Mouse (Mus musculus) limb, embryonic 10.5 days (tissue): ENCODE results near the gene Gmcl1. TPM values are rescaled to one million over a fixed set of nuclear protein-coding genes. Genes with fewer than 3 reads are reported as not detected.

Source experiments
- DNase-seq: peaks from one replicate; pipeline ENCODE4 v3.0.0-alpha.2; 2017; ENCODE audit warnings: low spot score
- H3K27ac ChIP-seq: fragments of 300-500 bp; sonication (generic); 2 replicates; pipeline ENCODE4 v1.5.1; 2016; ENCODE audit warnings: mild to moderate bottlenecking
- H3K27me3 ChIP-seq: fragments of 300-500 bp; sonication (generic); 2 replicates; pipeline ENCODE4 v1.6.1; 2016; ENCODE audit warnings: low read depth, mild to moderate bottlenecking; ENCODE audit not compliant: poor library complexity, severe bottlenecking
- H3K36me3 ChIP-seq: fragments of 300-500 bp; sonication (generic); 2 replicates; pipeline ENCODE4 v1.6.1; 2016; ENCODE audit warnings: mild to moderate bottlenecking, moderate library complexity
- H3K4me1 ChIP-seq: fragments of 300-500 bp; sonication (generic); 2 replicates; pipeline ENCODE4 v1.6.1; 2016
- H3K4me3 ChIP-seq: fragments of 300-500 bp; sonication (generic); 2 replicates; pipeline ENCODE4 v1.5.1; 2016; ENCODE audit warnings: mild to moderate bottlenecking, moderate library complexity
- H3K9me3 ChIP-seq: fragments of 300-500 bp; sonication (generic); replicated peaks from 2 replicates; pipeline ENCODE4 v1.6.1; 2016; ENCODE audit warnings: mild to moderate bottlenecking
- WGBS: fragments of 180-500 bp; shearing (Covaris S2); methylation state at CpG from one replicate; pipeline ENCODE4 v1.1.7; 2016; 5-methylcytosine and 5-hydroxymethylcytosine counted together
- polyA plus RNA-seq: library from polyadenylated mRNA; unstranded; fragments of >200 nt; fragmentation: Nextera tagmentation; extraction: Ambion mirVana; gene quantifications from 2 replicates; pipeline ENCODE4 v1.2.1, GENCODE M21; 2016

Gene Gmcl1
- polyA plus RNA-seq, result 34.1 and 39.0 TPM in 2 replicates

- H3K9me3 ChIP-seq, result no peaks in the 10 kb centered on the region
- H3K27ac ChIP-seq, result peak within 1 kb of the TSS; percentile 89
- peaks cover 21% of the 10 kb centered on the region for H3K4me1 ChIP-seq
- H3K36me3 ChIP-seq, result no peaks in the 10 kb centered on the region
- WGBS, result under 1% methylated on average over 59 of the region's 59 CpGs
- peak within 1 kb of the TSS; percentile 83 for H3K4me3 ChIP-seq
- H3K27me3 ChIP-seq, result no peaks in the 10 kb centered on the region
- peak; percentile 96 for DNase-seq
These were observed at the start of gene Gmcl1 for GRCm38 (mm10) chr6:86733183-86733876. Gmcl1 (minus strand) TSS chr6:86733383.

GRCm38 (mm10) chr6:86782342-86782741, 49.2 kb upstream of the Gmcl1 start:
- H3K9me3 ChIP-seq, result no peaks in the 10 kb centered on the region
- H3K36me3 ChIP-seq, result no peaks in the 10 kb centered on the region
- H3K27ac ChIP-seq, result no peak overlapping the region
- H3K27me3 ChIP-seq, result no peaks in the 10 kb centered on the region
- 86% methylated on average over 2 of the region's 3 CpGs for WGBS
- H3K4me3 ChIP-seq, result no peak overlapping the region
- H3K4me1 ChIP-seq, result peaks cover under 1% of the 10 kb centered on the region; the same call in 1 of the 2 replicates
- DNase-seq, result no peak

DNA sequence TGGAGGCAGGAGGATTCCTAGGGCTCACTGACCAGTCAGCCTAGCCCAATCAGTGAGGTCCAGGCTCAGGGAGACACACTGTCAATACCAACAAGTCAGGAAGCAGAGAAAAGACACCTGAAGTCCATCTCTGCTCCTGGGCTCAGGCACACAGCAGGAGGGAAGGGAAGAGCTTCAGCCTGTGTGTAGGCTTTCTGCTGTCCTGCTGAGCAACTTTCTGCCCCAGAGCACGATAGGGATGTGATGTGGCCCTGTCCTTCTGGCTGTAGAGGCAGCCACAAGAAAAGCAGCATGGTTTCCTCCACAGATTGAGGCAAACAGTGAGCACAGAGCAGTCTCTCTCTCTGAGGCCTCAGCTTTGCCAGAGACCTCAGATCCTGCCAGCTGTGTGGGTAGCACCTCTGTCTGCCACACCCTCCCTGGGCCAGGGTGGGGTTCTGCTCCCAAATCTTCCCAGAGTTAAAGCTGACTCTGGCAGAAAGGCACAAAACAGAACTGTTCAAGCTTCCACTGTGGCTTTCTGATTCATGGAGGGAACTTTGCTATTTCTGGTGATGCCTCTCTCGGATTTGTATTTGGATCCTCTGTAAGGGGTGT, 48.3 kb upstream of the Gmcl1 start:
- 50% methylated on average over 2 of the region's 2 CpGs for WGBS
- no peaks in the 10 kb centered on the region for H3K9me3 ChIP-seq

DNA sequence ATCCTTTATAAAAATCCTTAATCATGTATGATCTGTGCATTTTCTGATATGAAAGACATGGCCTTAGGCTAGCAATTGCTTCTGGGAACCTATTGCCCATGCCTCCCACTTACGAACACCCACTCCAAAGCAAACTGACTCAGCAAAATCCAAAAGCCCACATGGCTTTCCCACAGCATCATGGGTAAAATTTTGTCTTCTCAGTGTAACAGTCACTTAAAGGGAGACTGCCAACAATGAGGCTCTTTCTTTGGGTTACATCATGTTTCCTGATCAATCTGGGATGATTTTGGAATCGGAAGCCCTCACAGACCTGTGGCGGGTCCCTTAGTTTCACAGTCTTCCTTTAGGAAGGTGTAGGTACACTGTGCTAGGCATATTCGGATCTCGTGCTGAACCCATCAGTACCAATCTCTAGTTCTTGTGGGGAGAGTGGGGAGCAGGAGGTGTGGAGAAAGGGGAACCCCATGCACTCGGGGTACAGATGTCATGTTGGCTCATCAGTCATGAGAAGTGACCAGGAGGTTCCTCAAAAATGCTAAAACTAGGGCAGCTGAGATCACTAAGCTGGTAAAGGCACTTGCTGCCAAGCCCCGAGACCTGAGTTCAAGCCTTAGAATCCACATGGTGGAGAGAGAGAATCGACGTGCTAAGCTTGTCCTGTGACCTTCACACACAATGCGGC, 45.9 kb upstream of the Gmcl1 start:
- H3K4me3 ChIP-seq, result no peak overlapping the region
- H3K27ac ChIP-seq, result no peak overlapping the region
- no peaks in the 10 kb centered on the region for H3K9me3 ChIP-seq
- DNase-seq, result no peak
- no peaks in the 10 kb centered on the region for H3K27me3 ChIP-seq
- WGBS, result 91% methylated on average over 10 of the region's 10 CpGs
- H3K36me3 ChIP-seq, result no peaks in the 10 kb centered on the region
- H3K4me1 ChIP-seq, result peaks cover 10% of the 10 kb centered on the region

More for the DNA sequence above, 48.3 kb upstream of the Gmcl1 start:
- Histone ChIP-seq H3K27me3 (no peaks in the 10 kb centered on the region), H3K4me3 (no peak overlapping the region), H3K27ac (no peak overlapping the region), H3K36me3 (no peaks in the 10 kb centered on the region), H3K4me1 (peaks cover 9% of the 10 kb centered on the region)
- no peak for DNase-seq

GRCm38 (mm10) chr6:86777181-86777580, 44.0 kb upstream of the Gmcl1 start:
- Histone ChIP-seq H3K36me3 (no peaks in the 10 kb centered on the region), H3K4me1 (peaks cover 10% of the 10 kb centered on the region), H3K27me3 (no peaks in the 10 kb centered on the region), H3K27ac (no peak overlapping the region), H3K9me3 (no peaks in the 10 kb centered on the region), H3K4me3 (no peak overlapping the region)
- 71% methylated on average over 3 of the region's 3 CpGs for WGBS
- no peak for DNase-seq

GRCm38 (mm10) chr6:86776706-86777071, 43.5 kb upstream of the Gmcl1 start:
- peaks cover 10% of the 10 kb centered on the region for H3K4me1 ChIP-seq
- no peaks in the 10 kb centered on the region for H3K36me3 ChIP-seq
- DNase-seq, result no peak
- no peaks in the 10 kb centered on the region for H3K27me3 ChIP-seq
- no peak overlapping the region for H3K4me3 ChIP-seq
- no peaks in the 10 kb centered on the region for H3K9me3 ChIP-seq
- no peak overlapping the region for H3K27ac ChIP-seq
- WGBS, result 65% methylated on average over 4 of the region's 4 CpGs

GRCm38 (mm10) chr6:86776001-86776705, 43.0 kb upstream of the Gmcl1 start:
- 91% methylated on average over 8 of the region's 8 CpGs for WGBS
- no peak overlapping the region for H3K27ac ChIP-seq
- peaks cover 10% of the 10 kb centered on the region for H3K4me1 ChIP-seq
- DNase-seq, result no peak
- H3K36me3 ChIP-seq, result no peaks in the 10 kb centered on the region
- H3K4me3 ChIP-seq, result no peak overlapping the region
- no peaks in the 10 kb centered on the region for H3K9me3 ChIP-seq
- H3K27me3 ChIP-seq, result no peaks in the 10 kb centered on the region

DNA sequence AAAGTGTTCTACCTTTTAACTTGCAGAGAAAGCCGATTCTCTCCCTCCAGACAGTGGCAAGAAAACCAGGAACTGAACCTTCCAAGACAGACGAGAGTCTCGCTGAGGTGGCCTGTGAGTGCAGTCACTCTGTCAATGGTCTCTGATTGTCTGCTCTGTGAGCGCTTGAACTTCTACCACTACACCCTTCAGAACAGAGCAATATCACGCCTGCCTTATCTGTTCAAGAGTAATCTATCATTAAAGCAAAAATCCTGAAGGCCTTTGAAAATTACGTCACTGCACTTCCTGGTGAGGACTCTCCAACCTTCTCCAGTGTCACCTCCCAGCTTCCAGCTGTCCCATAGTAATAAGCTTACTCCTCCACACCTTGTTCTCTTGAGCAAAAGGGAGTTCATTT, 41.8 kb upstream of the Gmcl1 start:
- peaks cover 10% of the 10 kb centered on the region for H3K4me1 ChIP-seq
- H3K27ac ChIP-seq, result no peak overlapping the region
- no peaks in the 10 kb centered on the region for H3K9me3 ChIP-seq
- DNase-seq, result no peak
- H3K36me3 ChIP-seq, result no peaks in the 10 kb centered on the region
- no peaks in the 10 kb centered on the region for H3K27me3 ChIP-seq
- H3K4me3 ChIP-seq, result no peak overlapping the region
- 80% methylated on average over 6 of the region's 6 CpGs for WGBS

- Histone ChIP-seq H3K27ac (no peak overlapping the region), H3K4me1 (peaks cover 10% of the 10 kb centered on the region)
- 93% methylated on average over 4 of the region's 4 CpGs for WGBS
These were observed 40.6 kb upstream of the Gmcl1 start for GRCm38 (mm10) chr6:86773830-86774229.

DNA sequence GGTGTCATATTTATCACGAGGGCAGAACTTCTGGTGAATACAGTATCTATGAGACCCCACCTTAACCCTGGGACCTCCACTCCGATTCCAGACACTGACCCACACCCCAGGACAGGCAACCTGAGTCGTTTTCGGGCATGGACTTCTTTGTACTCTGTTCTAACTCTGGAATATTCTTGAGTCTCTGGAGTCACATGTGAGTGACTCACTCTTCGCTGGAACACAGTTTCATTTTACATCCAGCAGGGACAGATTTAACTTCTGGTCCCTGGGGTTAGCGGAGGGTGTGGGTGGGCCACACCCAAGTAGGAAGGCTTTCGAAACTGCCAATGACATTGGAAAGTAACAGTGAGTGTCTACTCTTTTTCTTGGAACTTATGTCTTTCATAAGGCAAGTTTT, 39.4 kb upstream of the Gmcl1 start:
- DNase-seq, result no peak
- Histone ChIP-seq H3K36me3 (no peaks in the 10 kb centered on the region), H3K9me3 (no peaks in the 10 kb centered on the region), H3K4me3 (no peak overlapping the region), H3K27me3 (no peaks in the 10 kb centered on the region), H3K4me1 (peaks cover 10% of the 10 kb centered on the region), H3K27ac (no peak overlapping the region)
- WGBS, result 86% methylated on average over 7 of the region's 7 CpGs

More at GRCm38 (mm10) chr6:86773830-86774229, 40.6 kb upstream of the Gmcl1 start:
- no peak overlapping the region for H3K4me3 ChIP-seq
- no peaks in the 10 kb centered on the region for H3K9me3 ChIP-seq
- H3K36me3 ChIP-seq, result no peaks in the 10 kb centered on the region
- no peak for DNase-seq
- H3K27me3 ChIP-seq, result no peaks in the 10 kb centered on the region

DNA sequence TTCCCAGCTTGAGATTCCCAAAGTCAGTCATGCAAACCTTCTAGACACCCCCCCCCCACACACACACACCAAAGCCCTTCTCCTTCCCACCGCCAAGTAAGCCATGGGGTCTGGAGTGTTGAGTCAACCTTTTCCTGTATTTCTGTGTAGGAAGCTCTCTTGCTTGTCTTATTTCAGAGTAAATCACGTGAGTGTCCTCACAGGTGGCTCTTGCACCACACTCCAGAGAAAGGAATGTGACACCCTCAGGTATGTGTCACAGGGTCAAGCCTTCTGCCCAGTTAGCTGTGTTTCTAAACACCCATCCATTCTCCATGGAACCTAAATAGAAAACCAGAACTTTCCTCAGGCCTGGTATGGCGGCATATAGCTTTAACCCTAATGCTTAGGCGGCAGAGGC, 35.8 kb upstream of the Gmcl1 start:
- WGBS, result 88% methylated on average over 4 of the region's 4 CpGs
- DNase-seq, result no peak
- no peaks in the 10 kb centered on the region for H3K4me1 ChIP-seq

GRCm38 (mm10) chr6:86768186-86768776, 35.1 kb upstream of the Gmcl1 start:
- Histone ChIP-seq H3K4me1 (no peaks in the 10 kb centered on the region), H3K36me3 (no peaks in the 10 kb centered on the region), H3K4me3 (no peak overlapping the region), H3K27me3 (no peaks in the 10 kb centered on the region), H3K9me3 (no peaks in the 10 kb centered on the region), H3K27ac (no peak overlapping the region)
- no peak for DNase-seq
- WGBS, result 87% methylated on average over 4 of the region's 4 CpGs

More for the DNA sequence above, 35.8 kb upstream of the Gmcl1 start:
- Histone ChIP-seq H3K27me3 (no peaks in the 10 kb centered on the region), H3K27ac (no peak overlapping the region), H3K4me3 (no peak overlapping the region), H3K36me3 (no peaks in the 10 kb centered on the region), H3K9me3 (no peaks in the 10 kb centered on the region)
